Mouse (Mus musculus) stomach, postnatal 0 days (tissue): ENCODE measurements at regions not wholly inside any gene's neighbourhood (a gene's known extent, or its start where the extent isn't known, plus 50 kb on each side); places are given as distances from the start of the nearest gene placed in this dataset.

Source experiments
- CTCF ChIP-seq: IDR thresholded peaks from 2 replicates; pipeline ENCODE4 v1.5.1; 2016; ENCODE audit warnings: antibody characterized with exemption, low read depth, mild to moderate bottlenecking, moderate library complexity
- EP300 ChIP-seq: optimal IDR thresholded peaks from 2 replicates; pipeline ENCODE3; 2016; ENCODE audit warnings: antibody characterized with exemption

- TF ChIP-seq CTCF (no peak), EP300 (no peak)
Measured at GRCm38 (mm10) chr6:76825953-76826352, 328.4 kb upstream of the Gm9008 start.
